Mouse (Mus musculus) cerebellum, adult 2 months (tissue): Measurements from ENCODE around the gene Dcxr. TPM values are rescaled to one million over a fixed set of nuclear protein-coding genes. Genes with fewer than 3 reads are reported as not detected.
A peak's percentile ranks its signal among the peaks of the same experiment; 100 is the strongest.

Experiments
- DNase-seq, 2 experiments: peaks; one replicate each; pipeline ENCODE4 v3.0.0; 2021
- H3K27ac ChIP-seq: fragments of 200-500 bp; 2 replicates; pipeline ENCODE4 v1.5.1; 2012; ENCODE audit warnings: low read length, control low read depth, inconsistent platforms; ENCODE audit not compliant: insufficient read depth
- H3K27me3 ChIP-seq: fragments of 200-500 bp; 2 replicates; pipeline ENCODE4 v1.6.1; 2012; ENCODE audit warnings: inconsistent platforms, mild to moderate bottlenecking, low read length, moderate library complexity; ENCODE audit not compliant: control insufficient read depth, insufficient read depth
- H3K4me1 ChIP-seq: fragments of 200-500 bp; 2 replicates; pipeline ENCODE4 v1.6.1; 2011; ENCODE audit warnings: low read length; ENCODE audit not compliant: control insufficient read depth, insufficient read depth
- H3K4me3 ChIP-seq: fragments of 200-500 bp; replicated peaks from 2 replicates; pipeline ENCODE3; 2011; ENCODE audit warnings: mild to moderate bottlenecking, low read depth, low read length, control low read depth; ENCODE audit not compliant: insufficient read depth
- CTCF ChIP-seq: fragments of 200-500 bp; IDR thresholded peaks from 2 replicates; pipeline ENCODE4 v1.5.1; 2011; ENCODE audit warnings: low read depth, mild to moderate bottlenecking, control low read depth, low read length, moderate library complexity, borderline replicate concordance; ENCODE audit not compliant: insufficient read depth
- POLR2A ChIP-seq: fragments of 200-500 bp; IDR thresholded peaks from 2 replicates; pipeline ENCODE4 v1.6.1; 2011; ENCODE audit warnings: low read length, control low read depth, borderline replicate concordance; ENCODE audit not compliant: insufficient read depth
- WGBS: fragments of 180-500 bp; shearing (Covaris S2); methylation state at CpG from one replicate; pipeline ENCODE4 v1.1.7; 2018; 5-methylcytosine and 5-hydroxymethylcytosine counted together
- polyA plus RNA-seq: library from polyadenylated mRNA; depleted of rRNA; stranded (reverse); fragments of >200 nt; gene quantifications from 2 replicates; pipeline ENCODE4 v1.2.3, GENCODE M21; 2012

Dcxr gene
- polyA plus RNA-seq, 1 experiment, result 36.5 TPM

- Histone ChIP-seq H3K4me1 (peaks cover 5% of the 10 kb centered on the region; the same call in 1 of the 2 replicates), H3K27me3 (no peaks in the 10 kb centered on the region), H3K27ac (no peak overlapping the region), H3K4me3 (no peak overlapping the region)
- WGBS, result 53% methylated on average over 13 of the region's 13 CpGs
- DNase-seq, result peak in 1 of 2 experiments; percentile 27
- TF ChIP-seq CTCF (no peak), POLR2A (no peak)
Observed at GRCm38 (mm10) chr11:120719841-120720376, 7.2 kb downstream of the Dcxr start.

GRCm38 (mm10) chr11:120719242-120719641 lies 7.8 kb downstream of the Dcxr start:
- no peak overlapping the region for H3K4me3 ChIP-seq
- TF ChIP-seq CTCF (no peak), POLR2A (no peak)
- no peaks in the 10 kb centered on the region for H3K27me3 ChIP-seq
- no peak for DNase-seq
- WGBS, result 64% methylated on average over 9 of the region's 9 CpGs
- H3K27ac ChIP-seq, result no peak overlapping the region
- peaks cover 11% of the 10 kb centered on the region for H3K4me1 ChIP-seq

- H3K27ac ChIP-seq, result no peak overlapping the region
- no peak for DNase-seq
- TF ChIP-seq POLR2A, result no peak
- TF ChIP-seq CTCF, result no peak
- 61% methylated on average over 9 of the region's 9 CpGs for whole genome bisulfite sequencing
- H3K4me1 ChIP-seq, result peaks cover 12% of the 10 kb centered on the region
- no peaks in the 10 kb centered on the region for H3K27me3 ChIP-seq
- H3K4me3 ChIP-seq, result no peak overlapping the region
Observed at GRCm38 (mm10) chr11:120715131-120715530, 11.9 kb downstream of the Dcxr start.

DNA sequence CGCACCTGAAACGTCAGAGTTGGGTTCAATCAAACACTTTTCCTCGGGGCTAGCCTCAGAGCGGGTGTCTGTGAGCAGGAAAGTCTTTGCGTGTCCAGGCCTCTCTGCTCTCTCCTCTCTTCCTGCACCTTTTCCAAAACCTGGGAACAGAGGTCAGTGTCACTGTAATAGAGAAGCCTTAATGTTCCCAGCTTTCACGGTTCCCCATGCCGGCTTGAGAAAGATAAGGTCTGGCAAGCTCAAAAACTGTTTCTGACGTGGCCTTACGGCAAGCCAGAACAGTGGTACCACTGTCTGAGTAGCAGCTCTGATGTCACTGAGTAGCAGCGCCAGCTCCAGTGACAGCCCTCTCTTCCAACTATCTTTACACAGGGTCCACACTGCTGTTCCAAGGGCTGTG lies 12.5 kb downstream of the Dcxr start:
- no peaks in the 10 kb centered on the region for H3K27me3 ChIP-seq
- no peak for DNase-seq
- no peak for TF ChIP-seq POLR2A
- TF ChIP-seq CTCF, result no peak
- peak overlapping the region; percentile 80 for H3K4me3 ChIP-seq
- H3K27ac ChIP-seq, result no peak overlapping the region
- WGBS, result 43% methylated on average over 10 of the region's 10 CpGs
- H3K4me1 ChIP-seq, result peaks cover 12% of the 10 kb centered on the region

GRCm38 (mm10) chr11:120713580-120714518 lies 13.2 kb downstream of the Dcxr start, which contains the start of the genes Cenpx and Lrrc45:
TSS of gene Cenpx (minus strand) at chr11:120713738.
TSS of gene Lrrc45 (plus strand) at chr11:120713925.
- 1% methylated on average over 53 of the region's 53 CpGs for WGBS
- Histone ChIP-seq H3K4me3 (peak within 1 kb of the TSS; percentile 80), H3K27me3 (no peaks in the 10 kb centered on the region), H3K27ac (no peak within 1 kb of the TSS), H3K4me1 (peaks cover 12% of the 10 kb centered on the region)
- TF ChIP-seq POLR2A (peak; percentile 40; the same call in 1 of the 2 replicates), CTCF (no peak)
- peak; percentile 97 to 99 for DNase-seq

DNA sequence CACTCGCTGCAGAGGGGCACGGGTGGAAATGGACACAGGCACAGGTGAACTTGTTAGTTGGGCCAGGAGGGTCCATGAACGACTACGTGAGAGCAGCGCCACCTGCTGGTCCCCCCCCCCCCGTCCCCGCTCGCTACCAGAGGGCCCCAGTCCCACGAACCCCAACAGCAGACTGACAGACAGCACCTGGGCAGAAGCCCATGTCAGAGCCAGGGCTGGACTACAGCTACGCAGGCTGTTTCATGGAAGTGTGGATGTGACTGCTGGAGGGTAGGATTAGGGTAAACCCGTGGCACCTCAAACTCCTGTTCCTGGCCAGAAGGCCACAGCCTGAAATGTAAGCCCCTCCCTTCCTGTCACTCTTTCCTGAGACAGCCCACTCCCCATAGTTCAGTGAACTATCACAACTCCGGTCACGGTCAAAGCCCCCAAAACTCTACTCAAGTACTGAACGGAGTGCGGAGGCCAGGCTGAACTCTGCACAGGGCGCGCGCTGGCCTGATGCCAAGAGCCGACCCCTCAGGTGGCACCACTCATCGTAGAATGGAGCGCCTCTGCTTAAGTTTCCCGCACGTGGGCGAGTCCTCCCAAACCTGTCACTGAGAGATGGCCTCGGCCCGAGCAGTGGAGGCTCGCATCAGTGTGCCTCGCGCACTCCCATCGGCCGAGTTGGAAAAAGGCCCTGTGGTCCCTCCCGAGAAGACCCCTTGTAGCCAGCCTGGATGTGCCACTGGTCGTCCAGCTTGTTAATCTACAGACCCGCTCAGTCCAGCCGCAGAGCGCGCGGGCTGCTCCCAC lies 14.1 kb downstream of the Dcxr start:
- Histone ChIP-seq H3K27me3 (no peaks in the 10 kb centered on the region), H3K4me3 (peak overlapping the region; percentile 64), H3K4me1 (peaks cover 12% of the 10 kb centered on the region), H3K27ac (no peak overlapping the region)
- TF ChIP-seq CTCF, result peak; percentile 68
- TF ChIP-seq POLR2A, result no peak
- WGBS, result under 1% methylated on average over 38 of the region's 38 CpGs
- peak; percentile 55 to 56 for DNase-seq

- H3K27ac ChIP-seq, result no peak overlapping the region
- DNase-seq, result no peak
- H3K4me3 ChIP-seq, result no peak overlapping the region
- no peaks in the 10 kb centered on the region for H3K27me3 ChIP-seq
- H3K4me1 ChIP-seq, result peaks cover 12% of the 10 kb centered on the region
- TF ChIP-seq POLR2A, result no peak
- WGBS, result 60% methylated on average over 8 of the region's 8 CpGs
Observed at GRCm38 (mm10) chr11:120711980-120712604, 15.0 kb downstream of the Dcxr start.
